Mouse (Mus musculus) thymus, postnatal 36 days (tissue): ENCODE data around the gene Arhgef15.
"Not testable (repeated sequence)": the region's sequence is repeated elsewhere in the genome, so short reads cannot be mapped to it uniquely, and the experiment has no call there.

Experiments
- DNase-seq, 2 experiments: peaks; one replicate each; pipeline ENCODE4 v3.0.0; 2022; ENCODE audit warnings: mixed read lengths in 2 of 2

Gene Arhgef15

GRCm38 (mm10) chr11:68957308-68957707 lies at the start of gene Arhgef15:
Gene Arhgef15 (minus strand): TSS chr11:68957480.
- DNase-seq, result no peak

GRCm38 (mm10) chr11:69006575-69006974 lies 49.3 kb upstream of the Arhgef15 start:
- DNase-seq, result not testable (repeated sequence)

GRCm38 (mm10) chr11:69005193-69005592 lies 47.9 kb upstream of the Arhgef15 start:
- no peak for DNase-seq

GRCm38 (mm10) chr11:69003592-69003991 lies 46.3 kb upstream of the Arhgef15 start:
- DNase-seq, result no peak

- DNase-seq, result not testable (repeated sequence)
These were observed 45.5 kb upstream of the Arhgef15 start for GRCm38 (mm10) chr11:69002782-69003181.

- no peak for DNase-seq
These were observed 39.8 kb upstream of the Arhgef15 start for GRCm38 (mm10) chr11:68997080-68997479.

- peak in 1 of 2 experiments; percentile 18 for DNase-seq
These were observed 37.1 kb upstream of the Arhgef15 start for GRCm38 (mm10) chr11:68994377-68994776.

- no peak for DNase-seq
These were observed 35.8 kb upstream of the Arhgef15 start for GRCm38 (mm10) chr11:68993122-68993521.

- DNase-seq, result no peak
These were observed 31.1 kb upstream of the Arhgef15 start for GRCm38 (mm10) chr11:68988341-68988740.

GRCm38 (mm10) chr11:68987365-68987882 lies 30.1 kb upstream of the Arhgef15 start:
- no peak for DNase-seq

- peak; percentile 71 to 79 for DNase-seq
These were observed 25.5 kb upstream of the Arhgef15 start for GRCm38 (mm10) chr11:68982639-68983369.

GRCm38 (mm10) chr11:68980919-68981318 lies 23.6 kb upstream of the Arhgef15 start:
- no peak for DNase-seq

GRCm38 (mm10) chr11:68979320-68979733 lies 22.0 kb upstream of the Arhgef15 start:
- DNase-seq, result no peak

- no peak for DNase-seq
These were observed 18.3 kb upstream of the Arhgef15 start for GRCm38 (mm10) chr11:68975601-68976000.

GRCm38 (mm10) chr11:68975085-68975484 lies 17.8 kb upstream of the Arhgef15 start, which contains the start of gene Rangrf:
Gene Rangrf (minus strand): TSS chr11:68975185.
- DNase-seq, result no peak

- DNase-seq, result no peak
These were observed 16.8 kb upstream of the Arhgef15 start for GRCm38 (mm10) chr11:68974059-68974450.

GRCm38 (mm10) chr11:68973250-68974058 lies 16.2 kb upstream of the Arhgef15 start:
- peak; percentile 74 to 78 for DNase-seq

GRCm38 (mm10) chr11:68970232-68970631 lies 13.0 kb upstream of the Arhgef15 start:
- no peak for DNase-seq

- DNase-seq, result no peak
These were observed 11.5 kb upstream of the Arhgef15 start for GRCm38 (mm10) chr11:68968752-68969151.

- DNase-seq, result peak; percentile 87 to 92
These were observed 10.3 kb upstream of the Arhgef15 start, which contains the start of gene Slc25a35 for GRCm38 (mm10) chr11:68967337-68968282. Gene Slc25a35 (plus strand): TSS chr11:68968131.

- no peak for DNase-seq
These were observed 9.3 kb upstream of the Arhgef15 start for GRCm38 (mm10) chr11:68966554-68966953.

GRCm38 (mm10) chr11:68965845-68966244 lies 8.6 kb upstream of the Arhgef15 start:
- peak; percentile 35 to 49 for DNase-seq
